Mouse (Mus musculus): ENCODE data around the gene Fahd2a.
A peak's percentile ranks its signal among the peaks of the same experiment; 100 is the strongest.

Gene Fahd2a

GRCm38 (mm10) chr2:127444055-127444789 lies at the start of gene Fahd2a:
TSS of gene Fahd2a (minus strand) at chr2:127444565.
- DNase-seq = peak; percentile 92

GRCm38 (mm10) chr2:127484476-127485170 lies 40.3 kb upstream of the Fahd2a start:
- DNase-seq = peak; percentile 59

- no peak for DNase-seq
These were observed 38.6 kb upstream of the Fahd2a start for GRCm38 (mm10) chr2:127483001-127483400.

- DNase-seq = no peak
These were observed 38.2 kb upstream of the Fahd2a start for GRCm38 (mm10) chr2:127482533-127482911.

GRCm38 (mm10) chr2:127481841-127482532 lies 37.6 kb upstream of the Fahd2a start:
- DNase-seq = no peak

GRCm38 (mm10) chr2:127479763-127480162 lies 35.4 kb upstream of the Fahd2a start:
- DNase-seq = no peak

- DNase-seq = no peak
These were observed 34.8 kb upstream of the Fahd2a start for GRCm38 (mm10) chr2:127479210-127479609.

GRCm38 (mm10) chr2:127472279-127472678 lies 27.9 kb upstream of the Fahd2a start:
- no peak for DNase-seq

- no peak for DNase-seq
These were observed 26.9 kb upstream of the Fahd2a start for GRCm38 (mm10) chr2:127471281-127471680.

GRCm38 (mm10) chr2:127470661-127471060 lies 26.3 kb upstream of the Fahd2a start:
- no peak for DNase-seq

- DNase-seq = no peak
These were observed 25.8 kb upstream of the Fahd2a start for GRCm38 (mm10) chr2:127470183-127470582.

- DNase-seq = peak; percentile 50
These were observed 17.9 kb upstream of the Fahd2a start for GRCm38 (mm10) chr2:127462314-127462713.

- DNase-seq = no peak
These were observed 17.0 kb upstream of the Fahd2a start for GRCm38 (mm10) chr2:127461351-127461750.

GRCm38 (mm10) chr2:127459341-127459740 lies 15.0 kb upstream of the Fahd2a start:
- no peak for DNase-seq

GRCm38 (mm10) chr2:127453764-127454163 lies 9.4 kb upstream of the Fahd2a start:
- DNase-seq = peak; percentile 63

- no peak for DNase-seq
These were observed 8.8 kb upstream of the Fahd2a start for GRCm38 (mm10) chr2:127453141-127453540.

GRCm38 (mm10) chr2:127451748-127452147 lies 7.4 kb upstream of the Fahd2a start:
- no peak for DNase-seq

- no peak for DNase-seq
These were observed 5.3 kb upstream of the Fahd2a start for GRCm38 (mm10) chr2:127449691-127450090.

- DNase-seq = no peak
These were observed 2.5 kb upstream of the Fahd2a start for GRCm38 (mm10) chr2:127446847-127447246.

GRCm38 (mm10) chr2:127437697-127438096 lies 6.7 kb downstream of the Fahd2a start:
- no peak for DNase-seq

- DNase-seq = no peak
These were observed 8.8 kb downstream of the Fahd2a start for GRCm38 (mm10) chr2:127435554-127435953.

- peak; percentile 57 for DNase-seq
These were observed 9.2 kb downstream of the Fahd2a start for GRCm38 (mm10) chr2:127435135-127435534.

GRCm38 (mm10) chr2:127433487-127434295 lies 10.7 kb downstream of the Fahd2a start:
- no peak for DNase-seq
